Mouse (Mus musculus) myocyte (in vitro differentiated cells): ENCODE results near the gene Adat1.

Experiments
- CEBPB ChIP-seq: IDR thresholded peaks from 2 replicates; pipeline ENCODE4 v1.6.1; 2011; ENCODE audit warnings: mild to moderate bottlenecking, moderate library complexity; ENCODE audit not compliant: poor library complexity, insufficient read depth, severe bottlenecking
- E2F4 ChIP-seq: IDR thresholded peaks from one replicate; pipeline ENCODE4 v1.6.1; 2011; ENCODE audit warnings: mild to moderate bottlenecking, control low read depth, moderate library complexity; ENCODE audit not compliant: insufficient read depth
- MAX ChIP-seq: IDR thresholded peaks from one replicate; pipeline ENCODE4 v1.6.1; 2011; ENCODE audit warnings: low read depth, mild to moderate bottlenecking, control low read depth
- MYOG ChIP-seq, 3 experiments: IDR thresholded peaks; one replicate each; pipeline ENCODE4 v1.6.1; 2011; ENCODE audit warnings: control low read depth in 2 of 3, low read depth in 2 of 3, mild to moderate bottlenecking in 2 of 3; ENCODE audit not compliant: insufficient read length in 2 of 3, control insufficient read depth in 1 of 3, insufficient read depth in 1 of 3
- POLR2A ChIP-seq: IDR thresholded peaks from one replicate; pipeline ENCODE4 v1.6.1; 2011; ENCODE audit warnings: low read depth, mild to moderate bottlenecking, control low read depth, moderate library complexity; ENCODE audit not compliant: insufficient read length
- POLR2AphosphoS2 ChIP-seq: IDR thresholded peaks from one replicate; pipeline ENCODE4 v1.6.1; 2011; ENCODE audit warnings: low read depth, control low read depth; ENCODE audit not compliant: insufficient read length
- SRF ChIP-seq: IDR thresholded peaks from one replicate; pipeline ENCODE4 v1.6.1; 2011; ENCODE audit warnings: low read depth; ENCODE audit not compliant: control insufficient read depth, insufficient read length
- TCF12 ChIP-seq: IDR thresholded peaks from one replicate; pipeline ENCODE4 v1.6.1; 2011; ENCODE audit warnings: mild to moderate bottlenecking, control low read depth; ENCODE audit not compliant: poor library complexity, insufficient read depth, severe bottlenecking
- TCF3 ChIP-seq: IDR thresholded peaks from one replicate; pipeline ENCODE4 v1.6.1; 2011; ENCODE audit warnings: low read depth, control low read depth; ENCODE audit not compliant: insufficient read length
- USF1 ChIP-seq: IDR thresholded peaks from one replicate; pipeline ENCODE4 v1.6.1; 2011; ENCODE audit warnings: low read depth, mild to moderate bottlenecking, control low read depth, moderate library complexity

DNA sequence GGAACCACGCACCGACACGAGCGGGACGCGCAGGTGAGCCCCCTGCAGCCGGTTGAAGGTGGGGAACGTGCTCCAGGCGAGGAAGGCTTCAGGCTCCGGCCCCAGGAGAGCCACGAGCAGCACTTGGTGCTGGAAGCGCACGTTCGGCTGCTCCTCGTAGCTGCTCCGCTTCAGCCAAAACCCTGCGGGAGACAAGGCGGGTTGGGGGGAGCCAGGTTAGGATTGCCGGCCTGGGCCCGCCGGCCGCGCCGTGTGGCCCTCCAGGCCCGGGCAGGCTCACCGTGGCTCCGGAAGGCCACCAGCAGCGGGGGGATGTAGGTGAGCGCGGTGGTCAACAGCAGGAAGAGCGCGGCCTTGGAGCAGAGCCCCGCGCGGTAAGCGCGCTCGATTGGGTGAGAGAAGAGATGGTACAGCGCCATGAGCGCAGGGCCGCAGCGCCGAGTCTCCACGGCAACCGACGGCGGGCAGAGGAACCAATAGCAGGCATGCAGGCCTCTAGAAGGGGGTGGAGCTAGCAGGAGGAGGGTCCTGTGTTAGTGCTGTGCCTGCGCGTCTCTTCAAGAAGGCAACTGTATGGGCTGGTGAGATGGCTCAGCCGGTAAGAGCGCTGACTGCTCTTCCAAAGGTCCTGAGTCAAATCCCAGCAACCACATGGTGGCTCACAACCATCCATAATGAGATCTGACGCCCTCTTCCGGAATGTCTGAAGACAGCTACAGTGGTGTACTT is 58.6 kb downstream of the Adat1 start, which contains the start of gene Tmem231:
- TF ChIP-seq POLR2AphosphoS2, result no peak
- TF ChIP-seq TCF12, result no peak
- no peak for TF ChIP-seq USF1
- TF ChIP-seq POLR2A, result peak; percentile 37
- no peak for TF ChIP-seq E2F4
- no peak for TF ChIP-seq MAX
- no peak for TF ChIP-seq SRF
- no peak for TF ChIP-seq MYOG (IDR thresholded peaks at IDR 0.05; ENCODE audit: control insufficient read depth in 1 of 3, insufficient read depth in 1 of 3, insufficient read length in 2 of 3, low read depth in 2 of 3)
- TF ChIP-seq TCF3, result no peak
- no peak for TF ChIP-seq CEBPB
